Mouse (Mus musculus): ENCODE results near the gene Ptgfrn.
A peak's percentile ranks its signal among the peaks of the same experiment; 100 is the strongest.

The Ptgfrn gene

DNA sequence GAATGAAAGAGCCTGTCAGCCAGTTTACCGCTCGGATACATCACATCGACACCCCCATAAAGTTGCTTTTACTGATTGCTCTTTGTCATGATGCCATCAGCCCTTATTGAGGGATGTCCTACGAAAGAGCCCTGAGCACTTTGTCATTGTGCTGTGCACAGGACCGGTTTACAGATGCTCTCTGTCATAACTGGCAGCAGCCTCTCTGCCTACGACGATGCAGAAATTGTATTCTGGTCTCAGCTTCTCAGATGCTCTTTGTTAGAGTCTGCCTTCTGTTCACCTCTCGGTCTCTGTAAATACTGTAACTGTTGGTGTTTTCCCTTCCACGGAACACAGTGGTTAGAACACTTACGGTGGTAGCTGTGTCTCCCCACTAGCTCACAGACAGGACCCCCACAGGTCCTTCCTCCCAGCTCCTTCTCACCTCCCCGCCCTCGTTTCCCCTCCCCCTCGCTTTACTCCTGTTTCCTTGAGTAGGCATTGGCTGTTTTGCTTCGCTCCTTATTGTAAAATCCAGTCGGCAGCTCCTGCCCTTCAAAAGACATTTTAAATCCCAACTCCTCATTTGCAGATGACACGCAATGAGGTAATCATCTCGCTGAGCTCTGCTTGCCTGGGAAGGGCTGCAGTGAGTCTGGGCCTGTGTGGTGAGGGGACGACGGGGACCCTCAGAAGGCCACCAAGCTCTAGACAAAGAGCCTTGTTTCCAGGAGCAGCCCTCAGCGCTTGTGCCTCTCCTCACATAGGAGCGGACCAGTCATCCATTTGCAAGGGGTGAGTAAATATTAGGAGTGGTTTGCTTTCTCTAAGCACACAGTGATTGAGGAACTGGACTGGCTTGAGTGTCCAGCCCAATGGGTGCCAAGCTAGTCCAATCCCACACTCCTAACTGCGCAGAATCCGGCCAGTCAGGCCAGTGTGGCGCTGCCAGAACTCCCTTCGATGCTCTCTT is 6.6 kb upstream of the Ptgfrn start:
- no peak for DNase-seq (ENCODE audit: low read depth, low spot score)

- DNase-seq (ENCODE audit: low read depth, low spot score) = no peak
Measured at GRCm38 (mm10) chr3:101112518-101112894, 2.4 kb upstream of the Ptgfrn start.

- DNase-seq (ENCODE audit: low read depth, low spot score) = peak; percentile 60
Measured at GRCm38 (mm10) chr3:101111848-101112517, 1.9 kb upstream of the Ptgfrn start.

DNA sequence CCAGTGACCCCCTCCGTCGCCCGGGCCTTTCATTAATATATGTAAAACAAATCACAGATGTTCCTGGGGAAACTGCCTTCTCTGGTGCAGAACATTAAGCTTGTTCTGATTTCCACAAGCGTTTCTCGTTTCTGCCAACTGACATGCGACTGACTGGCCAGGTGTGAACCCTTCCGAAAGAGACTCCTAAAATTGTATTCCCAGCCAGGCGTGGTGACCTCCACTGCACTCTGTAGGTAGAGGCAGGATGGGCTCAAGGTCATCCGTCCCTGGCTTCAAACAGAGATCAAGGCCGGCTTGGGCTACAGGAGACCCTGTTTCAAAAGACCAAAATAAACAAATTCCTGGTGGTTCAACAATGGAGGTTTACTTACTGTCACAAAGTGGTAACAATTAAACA is 1.2 kb upstream of the Ptgfrn start:
- DNase-seq (ENCODE audit: low read depth, low spot score) = no peak

DNA sequence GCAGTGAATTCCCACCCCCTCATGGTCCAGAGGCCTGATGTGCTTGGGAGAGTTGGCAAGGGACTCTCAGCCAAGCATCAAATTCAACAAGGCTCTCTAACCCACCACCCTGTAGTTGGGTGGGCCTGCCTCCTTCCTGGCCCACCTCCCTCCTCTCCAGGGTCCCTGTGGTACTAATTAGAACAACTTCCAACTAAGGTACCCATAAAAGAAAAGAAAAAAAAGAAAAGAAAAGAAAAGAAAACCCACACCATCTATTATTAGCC is 693 bp upstream of the Ptgfrn start:
- no peak for DNase-seq (ENCODE audit: low read depth, low spot score)

- DNase-seq (ENCODE audit: low read depth, low spot score) = no peak
Measured at GRCm38 (mm10) chr3:101109558-101110021, 488 bp downstream of the Ptgfrn start.

GRCm38 (mm10) chr3:101108848-101109247 is 1.2 kb downstream of the Ptgfrn start:
- no peak for DNase-seq (ENCODE audit: low read depth, low spot score)

GRCm38 (mm10) chr3:101108282-101108681 is 1.8 kb downstream of the Ptgfrn start:
- DNase-seq (ENCODE audit: low read depth, low spot score) = no peak

DNA sequence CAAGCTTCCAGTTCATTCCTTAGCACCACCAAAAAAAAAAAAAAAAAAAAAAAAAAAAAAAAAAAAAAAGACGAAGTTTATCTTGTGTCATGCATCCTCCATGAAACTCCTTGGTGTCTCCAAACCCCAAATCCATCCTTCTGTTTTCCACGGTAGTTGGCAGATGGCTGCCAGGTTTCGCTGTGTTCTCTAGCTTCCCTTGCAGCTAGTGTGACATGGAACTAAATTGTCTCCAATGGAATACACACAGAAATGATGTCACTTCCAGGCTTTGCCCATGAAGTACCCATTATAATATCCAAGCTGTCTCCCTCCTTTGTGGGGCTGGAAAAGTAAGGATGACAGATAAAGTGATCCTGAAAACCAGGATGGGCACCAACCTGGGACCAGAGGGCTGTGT is 3.8 kb downstream of the Ptgfrn start:
- DNase-seq (ENCODE audit: low read depth, low spot score) = no peak

GRCm38 (mm10) chr3:101105486-101105885 is 4.6 kb downstream of the Ptgfrn start:
- no peak for DNase-seq (ENCODE audit: low read depth, low spot score)

- no peak for DNase-seq (ENCODE audit: low read depth, low spot score)
Measured at GRCm38 (mm10) chr3:101104883-101105282, 5.2 kb downstream of the Ptgfrn start.

- DNase-seq (ENCODE audit: low read depth, low spot score) = no peak
Measured at GRCm38 (mm10) chr3:101103770-101104169, 6.3 kb downstream of the Ptgfrn start.

- DNase-seq (ENCODE audit: low read depth, low spot score) = no peak
Measured at GRCm38 (mm10) chr3:101102106-101102505, 8.0 kb downstream of the Ptgfrn start.

GRCm38 (mm10) chr3:101101184-101101583 is 8.9 kb downstream of the Ptgfrn start:
- no peak for DNase-seq (ENCODE audit: low read depth, low spot score)

DNA sequence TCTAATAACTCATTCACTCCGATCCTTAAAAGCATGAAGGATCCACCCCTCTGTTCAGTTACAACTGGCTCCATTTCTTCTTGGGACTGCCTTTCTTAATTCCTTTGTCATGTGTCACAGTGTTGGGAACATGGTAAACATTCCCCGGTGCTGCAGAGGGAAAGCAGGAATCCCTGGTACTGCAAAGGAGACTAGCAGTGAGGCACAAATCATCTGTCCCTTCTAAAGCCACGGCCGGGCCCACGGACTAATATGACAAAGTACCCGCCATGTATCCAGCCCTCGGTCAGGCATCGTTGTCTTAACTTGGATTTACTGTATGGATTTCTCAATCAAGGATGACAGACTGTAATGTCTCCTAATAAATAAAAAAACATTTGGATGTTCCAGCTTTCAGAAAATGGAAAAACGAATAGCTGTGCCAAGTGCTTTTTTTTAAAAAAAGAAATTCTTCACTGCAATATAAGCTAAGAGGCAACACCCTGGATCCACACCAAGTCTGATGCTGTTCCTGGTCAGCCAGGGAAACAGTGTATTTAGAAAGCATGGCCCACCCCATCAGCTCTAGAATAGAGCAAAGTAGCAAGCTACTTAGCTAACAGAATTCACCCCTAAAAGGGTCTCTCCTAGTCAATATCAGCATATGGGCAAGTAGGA is 10.2 kb downstream of the Ptgfrn start:
- DNase-seq (ENCODE audit: low read depth, low spot score) = no peak

DNA sequence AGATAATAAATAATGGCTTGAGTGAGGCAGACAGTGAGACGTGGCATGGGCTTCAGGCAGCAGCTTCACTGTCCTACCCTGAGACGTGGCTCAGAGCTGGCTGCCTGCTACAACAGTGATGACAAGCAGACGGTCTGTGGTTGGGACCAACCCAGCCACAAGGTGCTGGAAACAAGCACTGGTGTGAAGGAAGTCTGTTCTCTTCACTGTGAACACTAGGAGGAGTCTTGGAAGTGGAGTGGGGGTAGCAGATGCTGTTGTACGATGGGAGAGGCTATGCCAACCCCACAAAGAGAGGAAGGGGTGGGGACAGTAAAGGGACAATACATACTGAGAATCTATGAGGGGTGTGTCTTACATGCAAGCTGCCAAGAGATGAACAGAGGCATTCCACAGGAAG is 12.0 kb downstream of the Ptgfrn start:
- no peak for DNase-seq (ENCODE audit: low read depth, low spot score)

DNA sequence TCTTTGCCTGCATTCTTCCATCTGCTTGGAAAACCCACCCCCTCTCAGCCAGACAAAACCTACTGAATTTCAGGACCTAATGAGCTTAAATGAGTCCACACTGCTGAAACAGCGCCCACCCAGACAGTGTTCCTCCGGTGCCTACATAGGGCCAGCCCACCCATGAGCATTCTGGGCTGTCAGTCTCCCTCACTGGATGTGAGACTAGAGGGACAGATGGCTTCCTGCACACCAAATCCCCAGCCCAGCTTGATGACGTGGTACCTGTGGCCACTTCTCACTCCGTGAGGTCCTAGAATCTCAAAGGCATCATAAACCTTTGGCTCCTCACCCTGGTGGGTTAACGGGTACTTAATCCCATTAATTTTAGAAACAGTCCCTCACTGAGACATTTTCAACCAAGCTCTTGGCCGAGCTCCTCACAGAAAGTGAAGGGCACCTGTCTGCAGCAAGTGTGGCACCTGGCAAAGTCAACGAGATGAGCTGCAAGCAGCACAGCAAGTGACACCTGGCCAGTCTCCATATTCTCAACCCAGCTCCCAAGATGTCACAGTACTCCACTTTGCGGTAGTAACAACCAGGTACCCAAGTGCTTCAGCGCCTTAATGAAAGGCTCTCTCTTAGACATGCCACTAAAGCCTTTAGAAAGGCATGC is 12.8 kb downstream of the Ptgfrn start:
- peak; percentile 49 for DNase-seq (ENCODE audit: low read depth, low spot score)

- no peak for DNase-seq (ENCODE audit: low read depth, low spot score)
Measured at GRCm38 (mm10) chr3:101095761-101096449, 14.2 kb downstream of the Ptgfrn start.

DNA sequence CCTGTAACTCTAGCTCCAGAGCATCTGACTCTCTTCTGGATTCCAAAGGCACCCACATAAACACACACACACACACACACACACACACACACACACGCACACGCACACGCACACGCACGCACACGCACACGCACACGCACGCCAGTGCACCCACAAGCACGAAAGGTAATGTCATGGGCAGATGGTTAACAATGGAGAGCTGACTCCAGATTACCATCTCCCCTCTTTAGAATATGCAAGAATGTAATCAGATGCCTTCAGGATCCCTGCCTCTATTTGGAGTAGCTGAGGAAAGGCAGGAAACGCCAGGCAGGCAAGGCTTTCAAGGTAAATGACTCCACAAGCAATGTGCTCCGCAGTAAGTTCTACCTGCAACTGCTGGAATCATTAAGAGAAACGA is 17.9 kb downstream of the Ptgfrn start:
- no peak for DNase-seq (ENCODE audit: low read depth, low spot score)

- no peak for DNase-seq (ENCODE audit: low read depth, low spot score)
Measured at GRCm38 (mm10) chr3:101086584-101087445, 23.3 kb downstream of the Ptgfrn start.

Measured in forelimb bud, embryonic 11.5 days (tissue).